Mouse (Mus musculus) testis, adult 2 months (tissue): ENCODE measurements around the gene Slc25a33. TPM values are rescaled to one million over a fixed set of nuclear protein-coding genes. Genes with fewer than 3 reads are reported as not detected.

Experiments
- H3K27ac ChIP-seq: fragments of 200-500 bp; 2 replicates; pipeline ENCODE4 v1.5.1; 2012; ENCODE audit warnings: low read depth, low read length; ENCODE audit not compliant: control insufficient read depth, insufficient read depth
- H3K27me3 ChIP-seq: fragments of 200-500 bp; 2 replicates; pipeline ENCODE4 v1.6.1; 2012; ENCODE audit warnings: mild to moderate bottlenecking, low read length, moderate library complexity; ENCODE audit not compliant: control insufficient read depth, insufficient read depth
- H3K36me3 ChIP-seq: fragments of 200-500 bp; 2 replicates; pipeline ENCODE4 v1.6.1; 2012; ENCODE audit warnings: mild to moderate bottlenecking, low read length; ENCODE audit not compliant: control insufficient read depth, insufficient read depth
- H3K4me1 ChIP-seq: fragments of 200-500 bp; 2 replicates; pipeline ENCODE4 v1.6.1; 2012; ENCODE audit warnings: low read length; ENCODE audit not compliant: control insufficient read depth, insufficient read depth
- H3K4me3 ChIP-seq: fragments of 200-500 bp; 2 replicates; pipeline ENCODE4 v1.5.1; 2012; ENCODE audit warnings: low read depth, mild to moderate bottlenecking, low read length, moderate library complexity, mixed read lengths; ENCODE audit not compliant: control insufficient read depth
- CTCF ChIP-seq: fragments of 200-500 bp; IDR thresholded peaks from 2 replicates; pipeline ENCODE4 v1.5.1; 2012; ENCODE audit warnings: low read depth, mild to moderate bottlenecking, inconsistent platforms, low read length, moderate library complexity; ENCODE audit not compliant: control insufficient read depth, insufficient read depth, insufficient replicate concordance
- POLR2A ChIP-seq: fragments of 200-500 bp; IDR thresholded peaks from 2 replicates; pipeline ENCODE4 v1.6.1; 2012; ENCODE audit warnings: low read depth, mild to moderate bottlenecking, inconsistent platforms, low read length, moderate library complexity; ENCODE audit not compliant: control insufficient read depth
- polyA plus RNA-seq: library from polyadenylated mRNA; depleted of rRNA; stranded (reverse); fragments of >200 nt; gene quantifications from 2 replicates; pipeline ENCODE4 v1.2.3, GENCODE M21; 2012; rRNA removed

The Slc25a33 gene
- 56.3 and 57.5 TPM in 2 replicates for polyA plus RNA-seq

GRCm38 (mm10) chr4:149774094-149774470 is at the start of gene Slc25a33:
Slc25a33 (minus strand) TSS chr4:149774277.
- Histone ChIP-seq H3K4me3 (peak within 1 kb of the TSS; percentile 96), H3K36me3 (no peaks in the 10 kb centered on the region), H3K4me1 (peaks cover 10% of the 10 kb centered on the region), H3K27ac (peak within 1 kb of the TSS; percentile 86), H3K27me3 (no peaks in the 10 kb centered on the region)
- TF ChIP-seq CTCF = no peak
- peak; percentile 87 for TF ChIP-seq POLR2A

GRCm38 (mm10) chr4:149822586-149823196 is 48.6 kb upstream of the Slc25a33 start:
- Histone ChIP-seq H3K36me3 (no peaks in the 10 kb centered on the region), H3K4me3 (no peak overlapping the region), H3K4me1 (no peaks in the 10 kb centered on the region; the same call in none of the 2 replicates), H3K27me3 (no peaks in the 10 kb centered on the region), H3K27ac (no peak overlapping the region)
- TF ChIP-seq POLR2A (no peak), CTCF (no peak)

- H3K36me3 ChIP-seq = no peaks in the 10 kb centered on the region
- H3K4me1 ChIP-seq = no peaks in the 10 kb centered on the region; the same call in none of the 2 replicates
- H3K27me3 ChIP-seq = no peaks in the 10 kb centered on the region
- no peak for TF ChIP-seq POLR2A
- TF ChIP-seq CTCF = no peak
- no peak overlapping the region for H3K4me3 ChIP-seq
- H3K27ac ChIP-seq = no peak overlapping the region
Observed at GRCm38 (mm10) chr4:149822126-149822525, 48.0 kb upstream of the Slc25a33 start.

- Histone ChIP-seq H3K27ac (no peak overlapping the region), H3K27me3 (no peaks in the 10 kb centered on the region), H3K4me3 (no peak overlapping the region), H3K4me1 (no peaks in the 10 kb centered on the region; the same call in none of the 2 replicates), H3K36me3 (no peaks in the 10 kb centered on the region)
- TF ChIP-seq POLR2A = no peak
- no peak for TF ChIP-seq CTCF
Observed at GRCm38 (mm10) chr4:149820569-149820968, 46.5 kb upstream of the Slc25a33 start.

GRCm38 (mm10) chr4:149819195-149819594 is 45.1 kb upstream of the Slc25a33 start:
- Histone ChIP-seq H3K36me3 (no peaks in the 10 kb centered on the region), H3K27ac (no peak overlapping the region), H3K4me3 (no peak overlapping the region), H3K27me3 (no peaks in the 10 kb centered on the region), H3K4me1 (no peaks in the 10 kb centered on the region; the same call in none of the 2 replicates)
- TF ChIP-seq CTCF (no peak), POLR2A (no peak)

GRCm38 (mm10) chr4:149816598-149816997 is 42.5 kb upstream of the Slc25a33 start:
- Histone ChIP-seq H3K27ac (no peak overlapping the region), H3K4me1 (peaks cover 4% of the 10 kb centered on the region), H3K4me3 (no peak overlapping the region), H3K36me3 (no peaks in the 10 kb centered on the region), H3K27me3 (no peaks in the 10 kb centered on the region)
- TF ChIP-seq POLR2A = no peak
- TF ChIP-seq CTCF = no peak

- H3K4me3 ChIP-seq = no peak overlapping the region
- TF ChIP-seq POLR2A (no peak), CTCF (no peak)
- H3K36me3 ChIP-seq = no peaks in the 10 kb centered on the region
Observed at GRCm38 (mm10) chr4:149815586-149815985, 41.5 kb upstream of the Slc25a33 start.

More at GRCm38 (mm10) chr4:149815586-149815985, 41.5 kb upstream of the Slc25a33 start:
- H3K27ac ChIP-seq = no peak overlapping the region
- H3K4me1 ChIP-seq = peaks cover 4% of the 10 kb centered on the region
- H3K27me3 ChIP-seq = no peaks in the 10 kb centered on the region
